Mouse (Mus musculus) CH12.LX (cell line): ENCODE data around the gene Egfl8.

Experiments
- CTCF ChIP-seq, 2 experiments: IDR thresholded peaks in 1 of 2; conservative IDR thresholded peaks in 1 of 2; 2 replicates each; pipeline ENCODE4 v1.5.1; 2011 to 2012; ENCODE audit warnings: low read depth in 2 of 2, low read length in 2 of 2, improper control_type of control experiment in 1 of 2, inconsistent platforms in 1 of 2, mild to moderate bottlenecking in 1 of 2, moderate library complexity in 1 of 2
- ELF1 ChIP-seq: IDR thresholded peaks from 2 replicates; pipeline ENCODE4 v1.6.1; 2014; ENCODE audit warnings: low read depth, mild to moderate bottlenecking, inconsistent platforms, low read length, improper control_type of control experiment
- EP300 ChIP-seq: IDR thresholded peaks from 2 replicates; pipeline ENCODE4 v1.6.1; 2011; ENCODE audit warnings: low read length, improper control_type of control experiment
- GABPA ChIP-seq: IDR thresholded peaks from 2 replicates; pipeline ENCODE4 v1.6.1; 2012; ENCODE audit warnings: low read depth, low read length, improper control_type of control experiment, inconsistent platforms; ENCODE audit not compliant: insufficient replicate concordance
- HCFC1 ChIP-seq: IDR thresholded peaks from 2 replicates; pipeline ENCODE4 v1.6.1; 2012; ENCODE audit warnings: low read depth, mild to moderate bottlenecking, inconsistent platforms, low read length, improper control_type of control experiment
- MEF2A ChIP-seq: IDR thresholded peaks from 2 replicates; pipeline ENCODE4 v1.6.1; 2014; ENCODE audit warnings: low read depth, mild to moderate bottlenecking, inconsistent platforms, low read length, improper control_type of control experiment, borderline replicate concordance
- MXI1 ChIP-seq: IDR thresholded peaks from 2 replicates; pipeline ENCODE4 v1.6.1; 2011; ENCODE audit warnings: mild to moderate bottlenecking, low read depth, low read length, improper control_type of control experiment
- PAX5 ChIP-seq: IDR thresholded peaks from 2 replicates; pipeline ENCODE4 v1.6.1; 2012; ENCODE audit warnings: low read length, inconsistent platforms, mixed read lengths
- POLR2A ChIP-seq: IDR thresholded peaks from 2 replicates; pipeline ENCODE4 v1.6.1; 2011; ENCODE audit warnings: low read depth, mild to moderate bottlenecking, improper control_type of control experiment, low read length
- POLR2AphosphoS2 ChIP-seq: IDR thresholded peaks from 2 replicates; pipeline ENCODE4 v1.6.1; 2011; ENCODE audit warnings: low read depth, low read length, improper control_type of control experiment
- RCOR1 ChIP-seq: conservative IDR thresholded peaks from 2 replicates; pipeline ENCODE4 v1.6.1; 2012; ENCODE audit warnings: low read depth, mild to moderate bottlenecking, inconsistent platforms, low read length, improper control_type of control experiment
- TCF12 ChIP-seq: IDR thresholded peaks from 2 replicates; pipeline ENCODE4 v1.6.1; 2014; ENCODE audit warnings: low read depth, mild to moderate bottlenecking, inconsistent platforms, low read length, improper control_type of control experiment
- ZMIZ1 ChIP-seq: IDR thresholded peaks from 2 replicates; pipeline ENCODE4 v1.6.1; 2012; ENCODE audit warnings: low read depth, mild to moderate bottlenecking, inconsistent platforms, low read length, improper control_type of control experiment

DNA sequence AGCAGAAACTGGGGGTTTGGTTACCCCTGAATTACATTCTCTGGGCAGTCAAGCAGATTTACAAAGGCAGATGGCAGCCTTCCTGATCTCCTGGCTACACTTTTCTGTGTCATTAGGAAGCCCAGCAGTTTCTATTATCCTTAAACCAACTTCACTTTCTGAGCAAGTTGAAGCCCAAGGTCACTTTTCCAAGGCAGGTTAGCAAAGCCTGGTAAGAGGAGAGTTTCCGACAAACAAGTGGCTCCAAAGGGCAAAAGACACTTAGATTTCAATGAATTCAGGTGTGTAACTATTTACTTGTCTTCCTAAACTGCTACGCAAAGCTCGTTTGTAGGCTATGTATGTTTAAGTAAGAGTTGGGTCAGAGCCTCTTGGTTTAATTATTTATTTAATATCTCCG lies 27.6 kb upstream of the Egfl8 start:
- TF ChIP-seq ZMIZ1 (no peak), POLR2AphosphoS2 (no peak), POLR2A (no peak), CTCF (conservative IDR thresholded peaks at IDR 0.05 in 1 of 2, IDR thresholded peaks at IDR 0.05 in 1 of 2; ENCODE audit: low read depth in 2 of 2, low read length in 2 of 2) (no peak), EP300 (no peak), MXI1 (no peak), HCFC1 (no peak), TCF12 (no peak), PAX5 (no peak), RCOR1 (no peak), ELF1 (no peak), GABPA (no peak), MEF2A (no peak)
